Mouse (Mus musculus) v-Abl transformed pro-B cells (cell line): ENCODE measurements around the gene Ccn6.
"Not testable (repeated sequence)": the region's sequence is repeated elsewhere in the genome, so short reads cannot be mapped to it uniquely, and the experiment has no call there.

Experiments used
- in situ Hi-C, 2 experiments: fragments of 400-800 bp; cut with MboI; formaldehyde crosslinking; loops; one replicate each; pipeline ENCODE4 v1.15.1; 2025; ENCODE audit not compliant: unreplicated experiment in 2 of 2

The Ccn6 gene

DNA sequence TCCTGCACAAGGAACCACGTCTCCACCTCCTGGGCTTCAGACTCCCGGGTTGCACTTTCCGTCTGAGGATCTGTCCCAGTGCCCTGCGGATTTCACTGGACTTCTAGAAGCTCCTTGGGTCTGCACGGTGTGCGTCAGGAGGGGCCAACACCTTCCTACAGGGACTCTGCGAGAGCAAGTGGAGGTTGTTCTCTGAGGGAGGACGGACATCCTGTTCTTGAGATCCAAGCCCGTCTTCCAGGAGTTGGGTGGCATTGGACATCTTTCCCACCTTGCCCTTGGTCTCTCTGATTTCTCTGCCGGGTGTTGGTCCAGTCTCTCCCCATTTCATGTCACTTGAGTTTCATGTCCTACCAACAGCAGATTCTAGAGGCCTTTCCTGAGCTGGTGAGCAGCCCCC is at the start of gene Ccn6:
Gene Ccn6, minus strand, starts transcription at position 101 of the 400 bp plus-strand sequence.
- in situ Hi-C loops = loop anchor here (25.0 kb wide), 3 partner anchors 649 to 1374 kb away; no protein-coding TSS in a partner anchor

DNA sequence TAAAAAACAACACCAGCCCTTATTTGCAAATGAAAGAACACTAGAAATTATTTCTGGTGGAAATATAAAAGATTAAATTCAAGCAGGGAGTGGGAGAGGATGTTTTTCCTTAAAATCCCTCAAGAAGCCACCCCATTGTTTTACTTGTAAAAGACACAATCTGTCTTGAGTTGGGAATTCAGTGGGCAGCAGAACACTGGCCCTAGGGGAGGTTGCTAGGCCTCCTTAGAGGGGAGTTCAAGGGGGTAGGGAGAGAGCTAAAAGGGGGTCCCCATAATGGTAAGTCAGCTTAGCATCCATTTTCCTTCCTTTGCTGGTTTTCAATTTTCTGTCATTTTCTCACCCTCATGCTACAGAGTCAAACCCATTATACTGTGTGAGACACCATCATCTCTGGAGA is 46.4 kb upstream of the Ccn6 start:
- in situ Hi-C loops = no loop called here

DNA sequence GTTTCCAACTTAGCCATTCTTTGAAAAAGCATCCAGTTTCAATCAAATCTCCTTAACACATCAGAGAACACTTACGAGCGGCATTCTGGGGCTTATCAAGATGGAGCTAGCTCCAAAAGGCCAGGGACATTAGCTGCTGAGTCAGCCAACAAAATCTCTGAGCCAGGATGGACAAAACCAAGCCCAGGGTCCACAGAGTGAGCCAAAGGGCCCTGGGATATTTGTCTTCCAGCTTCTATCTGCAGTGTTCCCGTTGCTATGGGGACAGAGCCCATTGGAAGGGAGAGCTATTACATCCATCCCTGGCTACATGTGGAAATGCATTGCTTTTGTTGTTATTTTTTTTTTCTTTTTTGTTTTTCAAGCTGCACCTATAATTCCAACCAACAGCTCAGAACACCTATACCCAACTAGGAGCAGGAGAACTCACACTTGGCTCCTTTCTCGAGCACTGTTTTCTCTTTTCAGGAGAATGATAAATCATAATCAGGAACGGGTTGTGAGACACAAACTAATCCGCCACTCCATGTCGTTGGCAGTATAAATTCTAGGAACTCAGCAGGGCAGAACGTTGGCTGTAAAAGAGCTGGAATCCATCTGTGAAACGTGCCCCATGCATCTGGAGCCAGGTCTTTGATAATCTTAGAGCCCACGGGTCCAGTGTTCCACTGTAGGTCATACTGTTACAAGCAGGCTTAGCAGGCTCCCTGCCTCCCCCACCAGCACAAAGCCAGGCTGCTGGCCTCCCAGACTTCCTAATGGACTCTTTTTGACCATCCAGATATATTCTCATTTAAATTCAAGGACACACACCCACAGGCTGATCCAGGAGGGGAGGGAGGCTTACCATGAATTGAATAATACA is 45.8 kb upstream of the Ccn6 start:
- in situ Hi-C loops = no loop called here

DNA sequence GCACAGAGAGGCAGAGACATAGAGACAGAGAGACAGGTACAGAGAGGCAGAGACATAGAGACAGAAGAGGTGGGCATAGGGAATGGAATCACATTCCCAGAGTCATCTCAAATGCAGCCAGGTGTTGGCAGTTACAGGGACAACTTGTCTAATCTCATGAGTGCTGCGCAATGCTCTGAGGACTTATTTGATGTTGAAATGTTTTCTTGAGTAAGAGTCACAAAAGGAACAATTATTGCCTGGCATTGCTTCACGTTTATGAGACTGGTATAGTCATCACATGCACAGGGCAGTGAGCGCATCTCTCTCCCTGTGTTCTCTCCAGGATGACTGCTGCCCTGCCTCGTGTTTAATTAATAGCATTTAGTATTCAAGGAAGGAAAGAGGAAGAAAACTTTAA is 45.1 kb upstream of the Ccn6 start:
- in situ Hi-C loops = no loop called here

DNA sequence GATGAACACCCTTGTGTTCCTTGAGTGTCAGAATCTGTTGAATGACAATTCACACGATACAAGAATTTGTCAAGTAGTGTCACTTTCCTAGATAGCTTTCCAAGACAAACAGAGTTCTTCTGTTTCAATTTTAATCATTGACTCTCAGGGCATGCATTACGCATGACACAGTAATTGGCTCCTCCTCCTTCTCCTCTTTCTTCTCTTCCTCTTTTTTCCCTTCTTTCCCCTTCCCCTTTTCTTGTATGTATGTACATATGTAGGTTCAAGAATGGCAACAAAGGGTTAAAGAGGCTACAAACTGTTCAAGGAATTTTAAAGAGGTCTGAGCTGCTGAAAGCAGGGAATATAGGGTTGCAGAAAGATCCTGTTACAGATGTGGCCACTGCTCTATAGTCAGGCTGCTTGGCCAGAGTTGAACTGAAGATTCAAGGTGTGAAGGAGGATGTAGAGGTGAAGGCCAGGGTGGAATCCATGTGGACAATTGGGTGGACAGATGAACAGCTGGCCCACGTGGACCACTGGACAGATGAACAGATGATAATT is 43.8 kb upstream of the Ccn6 start:
- in situ Hi-C loops = no loop called here

DNA sequence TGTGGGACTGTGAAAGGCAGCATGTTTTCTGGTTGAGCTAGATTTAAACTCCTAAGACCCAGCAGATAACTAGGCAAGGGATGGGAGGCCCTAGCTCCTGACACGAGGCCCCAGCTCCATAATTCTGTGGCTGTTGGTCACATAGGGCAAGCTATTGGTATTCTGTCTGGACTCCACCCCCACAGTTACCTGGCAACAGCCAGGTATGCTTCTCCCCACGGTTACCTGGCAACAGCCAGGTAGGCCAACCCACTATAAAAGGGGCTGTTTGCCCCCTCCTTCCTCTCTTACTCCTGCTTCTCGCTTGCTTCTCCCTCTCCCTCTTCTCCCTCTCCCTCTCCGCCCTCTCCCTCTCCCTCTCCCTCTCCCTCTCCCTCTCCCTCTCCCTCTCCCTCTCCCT is 38.9 kb upstream of the Ccn6 start:
- in situ Hi-C loops = no loop called here

DNA sequence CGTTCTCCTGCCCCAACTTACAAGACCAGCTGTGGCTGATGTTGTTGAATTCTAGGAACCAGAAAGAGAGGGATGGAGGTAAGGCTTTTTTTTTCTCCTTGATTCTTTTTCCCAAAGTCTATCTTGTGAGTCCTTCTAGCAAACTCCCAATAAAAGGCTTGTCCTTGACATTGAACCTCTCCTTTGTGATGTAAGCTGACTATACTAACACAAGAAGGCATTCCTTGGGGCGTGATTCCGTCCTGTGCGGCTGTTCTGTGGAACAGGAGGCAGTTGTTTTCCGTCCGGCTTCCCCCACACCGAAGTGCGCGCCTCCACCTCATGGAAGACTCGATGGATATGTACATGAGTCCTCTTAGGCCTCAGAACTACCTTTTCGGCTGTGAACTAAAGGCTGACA is 34.6 kb upstream of the Ccn6 start:
- in situ Hi-C loops = not testable (repeated sequence)

DNA sequence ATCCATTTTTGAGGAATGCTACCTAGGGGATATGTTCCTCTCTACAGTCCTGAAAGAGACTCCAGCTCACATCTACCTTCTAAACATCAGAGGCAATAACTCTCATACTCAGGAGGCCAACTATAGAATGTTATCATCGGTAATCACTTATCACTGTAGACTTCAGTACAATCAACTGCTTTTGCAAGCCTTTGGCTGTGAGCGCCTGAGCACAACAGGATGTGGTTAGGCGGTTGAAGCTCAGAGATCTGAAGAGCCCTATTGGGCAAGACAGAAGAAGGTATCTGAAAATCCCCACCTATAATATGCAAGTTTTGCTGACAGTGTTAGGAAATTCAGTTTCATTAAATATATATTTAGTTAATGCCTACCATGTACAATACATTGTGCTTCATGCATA is 29.1 kb upstream of the Ccn6 start:
- in situ Hi-C loops = no loop called here

DNA sequence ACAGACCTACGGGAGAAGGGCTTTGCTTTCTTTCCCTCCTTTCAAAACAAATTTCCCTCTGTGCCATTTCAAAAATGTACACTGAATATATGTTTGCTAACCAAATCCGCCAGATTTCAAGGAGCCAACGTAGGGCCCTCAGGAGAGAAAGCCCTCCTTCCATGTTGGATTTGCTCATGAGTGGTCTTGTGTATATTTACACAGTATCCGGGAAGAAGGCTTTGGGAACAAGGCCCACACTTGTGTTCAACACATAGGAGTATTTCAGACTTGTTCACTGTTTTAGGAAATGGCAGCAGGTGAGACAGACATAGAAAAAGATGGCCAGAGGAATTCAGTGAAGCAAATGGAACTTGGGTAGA is 21.9 kb upstream of the Ccn6 start:
- in situ Hi-C loops = no loop called here

DNA sequence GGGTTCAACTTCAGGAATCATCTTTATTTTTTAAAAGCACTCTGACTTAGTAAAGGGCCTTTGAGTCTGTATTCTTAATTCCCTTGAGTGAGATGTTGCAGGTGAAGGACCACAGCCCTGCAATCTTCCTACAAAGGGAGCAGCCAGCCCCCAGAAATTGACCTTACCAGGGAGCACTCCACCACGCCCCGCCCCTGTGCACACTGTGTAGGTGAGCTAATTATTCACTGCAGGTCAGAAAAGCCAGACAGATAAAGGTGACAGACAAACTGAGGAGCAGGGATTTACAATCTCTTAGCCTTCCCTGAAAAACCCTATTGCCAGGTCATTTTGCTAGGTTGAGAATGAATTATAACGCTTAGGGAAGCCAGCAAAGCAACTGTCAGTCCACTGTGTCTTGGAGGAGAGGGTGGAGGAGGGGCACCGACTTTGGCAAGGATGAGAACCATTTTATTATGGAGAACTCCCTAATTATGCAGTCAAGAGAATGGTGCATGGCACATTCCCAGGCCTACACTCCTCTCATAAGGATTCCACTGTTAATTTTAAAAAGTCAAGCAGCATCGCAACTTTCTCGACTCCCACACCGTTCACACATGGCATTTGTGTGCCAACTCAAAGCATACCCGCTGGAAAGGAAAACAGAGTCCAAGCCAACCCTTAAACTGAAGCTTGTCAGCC is 21.4 kb upstream of the Ccn6 start:
- in situ Hi-C loops = no loop called here

DNA sequence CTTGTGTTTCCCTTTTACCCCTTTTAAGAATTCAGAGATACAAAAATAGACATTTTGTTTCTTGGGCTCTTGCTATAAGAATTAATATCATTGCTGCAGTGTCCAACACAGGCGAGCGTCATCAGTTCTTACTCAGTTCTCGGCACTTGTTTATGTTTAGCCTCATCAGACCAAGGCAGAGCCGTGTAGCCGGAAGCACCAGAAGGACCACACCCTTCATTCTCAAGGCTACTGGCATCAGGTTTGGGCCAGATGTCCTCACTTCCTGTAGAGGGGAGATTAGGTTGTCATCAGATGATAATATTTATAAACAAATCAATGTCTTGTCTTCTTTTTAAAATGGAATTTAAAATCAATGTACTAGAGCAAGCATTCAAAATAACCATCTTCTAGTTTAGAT is 13.4 kb upstream of the Ccn6 start:
- in situ Hi-C loops = loop anchor here (10.0 kb wide), 2 partner anchors 188 to 438 kb away; partner anchors contain the start of genes Fyn (in 1 of the 2) and Traf3ip2 (in 1 of the 2)

DNA sequence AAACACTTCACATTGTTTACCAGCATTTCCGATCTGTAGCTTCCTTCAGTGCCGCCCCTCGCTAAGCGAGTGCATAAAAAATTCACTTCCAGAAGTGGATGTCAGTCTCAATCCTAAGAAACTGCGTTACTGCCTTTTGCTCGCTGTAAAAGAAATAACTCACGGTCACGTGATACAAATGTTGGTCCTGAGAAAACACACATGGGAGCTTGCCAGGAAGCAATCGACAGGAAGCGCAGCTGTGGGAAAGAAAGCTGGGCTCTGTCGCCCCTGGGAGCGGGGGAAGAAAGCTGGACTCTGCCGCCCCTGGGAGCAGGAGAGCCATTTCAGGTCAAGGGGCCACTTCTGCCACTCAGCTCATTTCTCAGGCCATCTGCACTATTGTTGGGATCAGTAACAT is 9.5 kb upstream of the Ccn6 start:
- in situ Hi-C loops = loop anchor here (5.0 to 25.0 kb wide), 8 partner anchors 64 to 1364 kb away; partner anchors contain the start of genes Fyn (in 1 of the 2) and Traf3ip2 (in 1 of the 2)

DNA sequence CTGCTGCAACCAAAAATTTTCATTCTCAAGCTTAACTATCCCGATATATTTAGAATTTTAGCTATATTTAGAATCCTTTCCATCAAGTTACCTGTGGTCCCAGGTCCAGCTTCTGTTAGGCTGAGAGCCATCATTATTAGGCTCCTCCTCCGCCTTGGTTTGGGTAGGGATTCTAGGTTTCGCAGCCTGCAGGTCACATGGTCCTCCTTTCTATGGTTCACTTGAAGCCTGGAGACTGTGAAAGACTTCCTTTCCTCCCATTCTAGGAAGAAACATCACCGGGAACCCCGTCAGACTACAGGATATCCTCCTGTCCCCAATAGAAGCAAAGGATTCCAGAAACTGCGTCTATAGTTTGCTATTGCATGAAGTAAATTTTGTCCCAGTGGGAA is 8.9 kb upstream of the Ccn6 start:
- in situ Hi-C loops = loop anchor here (5.0 to 25.0 kb wide), 8 partner anchors 65 to 1365 kb away; partner anchors contain the start of genes Fyn (in 1 of the 2) and Traf3ip2 (in 1 of the 2)

DNA sequence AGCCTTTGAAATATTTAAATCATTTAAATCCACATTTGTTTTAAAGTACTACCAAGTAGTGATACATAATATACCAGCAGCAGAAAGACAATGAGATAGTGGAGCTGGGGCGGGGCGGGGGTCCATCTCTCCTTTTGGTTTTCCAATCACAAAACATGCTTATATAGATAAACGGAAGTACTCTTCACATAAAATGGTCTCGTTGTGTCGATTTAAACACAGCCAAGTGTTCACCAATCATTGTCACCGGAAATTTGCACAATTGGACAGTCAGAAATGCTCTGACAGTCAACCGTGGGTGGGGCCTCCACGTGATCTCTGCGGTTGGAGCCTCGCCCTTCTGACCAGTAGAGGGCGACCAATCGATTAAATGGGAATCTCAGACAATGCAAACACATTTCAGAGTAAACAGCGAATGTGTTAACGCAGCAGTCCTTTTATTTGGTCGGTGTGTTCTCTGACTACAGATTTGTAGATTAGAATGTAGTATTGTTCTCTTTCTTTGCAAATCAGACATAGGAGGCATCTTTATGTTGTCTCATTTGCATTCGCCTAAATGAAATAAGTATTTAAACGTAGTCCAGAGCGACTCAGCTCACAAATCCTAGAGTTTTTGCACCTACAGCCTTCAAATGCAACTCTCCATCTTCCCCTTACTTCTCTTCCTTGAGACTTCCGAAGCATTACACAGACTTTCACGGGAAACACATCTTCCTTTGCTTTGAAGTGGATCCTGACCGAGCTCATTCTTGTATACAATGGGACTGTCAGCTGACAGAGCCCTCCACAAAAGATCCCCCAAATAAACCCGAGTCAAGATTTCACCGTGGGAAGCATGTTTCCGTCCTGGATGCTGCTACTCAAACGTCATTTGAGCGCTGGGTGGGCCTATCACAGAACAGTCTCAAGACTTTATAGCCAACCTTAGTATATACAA is 8.3 kb upstream of the Ccn6 start:
- in situ Hi-C loops = loop anchor here (5.0 to 25.0 kb wide), 8 partner anchors 65 to 1365 kb away; partner anchors contain the start of genes Fyn (in 1 of the 2) and Traf3ip2 (in 1 of the 2)

DNA sequence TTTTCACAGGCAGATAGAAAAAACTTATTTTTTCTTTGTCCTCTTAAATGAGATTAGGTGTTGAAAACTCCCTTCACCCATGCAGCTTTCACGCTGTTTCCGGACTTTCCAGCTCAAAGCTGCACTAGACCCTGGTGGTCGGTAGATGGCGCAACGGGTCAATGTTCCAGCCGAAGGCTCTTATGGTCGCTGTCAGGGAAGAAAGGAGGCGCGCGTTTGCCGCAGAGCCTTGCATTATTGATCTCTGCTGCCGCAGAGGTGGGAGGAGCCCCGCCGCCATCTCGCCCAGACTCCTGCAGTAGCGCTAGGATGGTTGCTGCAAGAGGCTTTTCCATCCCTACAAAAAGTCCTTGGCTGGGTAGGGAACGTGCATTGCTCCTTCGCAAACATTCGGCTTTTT is 7.5 kb upstream of the Ccn6 start:
- in situ Hi-C loops = loop anchor here (5.0 to 25.0 kb wide), 8 partner anchors 66 to 1366 kb away; partner anchors contain the start of genes Fyn (in 1 of the 2) and Traf3ip2 (in 1 of the 2)

DNA sequence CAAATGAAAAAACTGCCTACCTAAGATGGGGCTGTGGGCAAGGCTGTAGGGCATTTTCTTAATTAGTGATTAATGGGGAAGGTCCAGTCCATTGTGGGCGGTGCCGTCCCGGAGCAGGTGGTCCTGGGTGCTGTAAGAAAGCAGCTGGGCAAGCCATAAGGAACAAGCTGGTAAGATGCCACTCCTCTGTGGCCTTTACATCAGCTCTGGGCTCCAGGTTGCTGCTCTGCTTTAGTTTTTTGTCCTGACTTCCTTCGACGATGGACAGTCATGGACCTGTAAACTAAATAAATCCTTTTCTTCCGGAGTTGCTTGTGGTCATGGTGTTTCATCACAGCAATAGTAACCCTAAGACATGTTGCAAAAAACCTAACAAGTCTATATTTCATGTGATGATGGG is 7.1 kb upstream of the Ccn6 start:
- in situ Hi-C loops = loop anchor here (5.0 to 25.0 kb wide), 8 partner anchors 67 to 1367 kb away; partner anchors contain the start of genes Fyn (in 1 of the 2) and Traf3ip2 (in 1 of the 2)

DNA sequence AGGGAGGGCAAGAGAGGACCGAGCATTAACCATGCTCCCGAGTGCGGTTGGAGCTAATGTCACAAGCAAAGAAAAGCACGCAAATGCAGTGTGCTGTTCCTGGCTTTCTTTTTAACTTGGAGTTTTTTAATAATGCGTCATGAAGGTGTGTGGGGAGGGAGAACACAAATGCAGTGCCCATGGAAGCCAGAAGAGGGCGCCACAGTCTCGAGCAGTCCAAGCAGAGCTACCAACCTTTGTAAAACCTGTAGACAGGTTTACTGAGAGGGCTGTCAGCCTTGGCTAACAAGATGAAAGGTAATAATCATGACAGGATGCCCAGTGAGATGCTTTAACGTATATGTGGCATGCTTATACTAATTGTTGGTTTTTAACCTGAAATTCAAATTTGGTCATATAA is 6.6 kb upstream of the Ccn6 start:
- in situ Hi-C loops = loop anchor here (5.0 to 25.0 kb wide), 8 partner anchors 67 to 1367 kb away; partner anchors contain the start of genes Fyn (in 1 of the 2) and Traf3ip2 (in 1 of the 2)

DNA sequence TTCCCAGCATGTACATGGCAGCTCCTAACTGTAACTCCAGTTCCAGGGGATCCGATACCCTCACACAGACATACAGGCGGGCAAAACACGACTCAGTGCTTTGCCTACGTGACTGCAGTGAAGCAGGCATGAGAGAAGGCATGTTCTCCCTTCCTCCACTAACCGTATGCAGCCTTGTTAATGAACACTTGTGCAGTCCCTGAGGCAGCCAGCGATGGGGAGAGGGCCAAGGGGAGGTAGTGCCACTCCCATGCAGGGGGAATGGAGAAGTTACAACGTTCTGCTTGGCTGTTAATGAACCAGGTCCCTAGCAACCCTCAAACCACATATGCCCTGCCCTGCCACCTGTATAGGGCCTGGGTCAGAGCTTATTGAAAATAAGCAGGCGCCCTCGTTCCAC is 6.0 kb upstream of the Ccn6 start:
- in situ Hi-C loops = loop anchor here (5.0 to 25.0 kb wide), 9 partner anchors 68 to 1368 kb away; partner anchors contain the start of genes Fyn (in 1 of the 2) and Traf3ip2 (in 1 of the 2)

DNA sequence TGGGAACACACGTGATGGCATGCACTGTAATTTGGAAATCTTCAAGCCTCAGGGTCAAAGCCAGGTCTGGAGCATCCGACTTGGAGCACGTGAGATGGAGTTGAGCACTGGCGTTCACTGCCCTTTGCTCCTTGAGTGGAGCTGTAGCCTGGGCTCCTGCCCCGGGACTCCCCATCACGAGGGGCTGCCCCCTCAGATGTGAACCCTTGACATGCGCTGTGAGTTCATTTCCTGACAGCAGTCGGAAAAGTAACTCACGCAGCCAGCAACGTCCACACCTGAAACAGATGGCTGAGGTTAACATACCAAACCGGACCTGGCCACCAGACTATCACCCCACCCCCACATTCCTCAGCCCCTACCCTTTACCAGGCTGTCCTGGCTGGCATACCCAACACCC is 4.0 kb upstream of the Ccn6 start:
- in situ Hi-C loops = loop anchor here (5.0 to 25.0 kb wide), 4 partner anchors 645 to 1370 kb away; no protein-coding TSS in a partner anchor
